Mouse (Mus musculus) liver, adult 2 months (tissue): ENCODE results near the gene Arl15. TPM values are rescaled to one million over a fixed set of nuclear protein-coding genes. Genes with fewer than 3 reads are reported as not detected.
A peak's percentile ranks its signal among the peaks of the same experiment; 100 is the strongest.

Experiments used
- DNase-seq: peaks from one replicate; pipeline ENCODE4 v3.0.0-alpha.2; 2011; ENCODE audit warnings: low read depth, low spot score; ENCODE audit errors: extremely low read depth
- H3K27ac ChIP-seq: fragments of 200-500 bp; replicated peaks from 2 replicates; pipeline ENCODE4 v1.5.1; 2012; ENCODE audit warnings: low read depth, mild to moderate bottlenecking, control low read depth, inconsistent platforms, low read length; ENCODE audit not compliant: insufficient read depth
- H3K27me3 ChIP-seq: fragments of 200-500 bp; 2 replicates; pipeline ENCODE4 v1.6.1; 2012; ENCODE audit warnings: mild to moderate bottlenecking, moderate library complexity, low read length, inconsistent platforms; ENCODE audit not compliant: control insufficient read depth, insufficient read depth
- H3K36me3 ChIP-seq: fragments of 200-500 bp; 2 replicates; pipeline ENCODE4 v1.6.1; 2012; ENCODE audit warnings: low read length, inconsistent platforms; ENCODE audit not compliant: control insufficient read depth, insufficient read depth
- H3K4me1 ChIP-seq: fragments of 200-500 bp; 2 replicates; pipeline ENCODE4 v1.6.1; 2011; ENCODE audit warnings: low read length; ENCODE audit not compliant: control insufficient read depth, insufficient read depth
- H3K4me3 ChIP-seq: fragments of 200-500 bp; 2 replicates; pipeline ENCODE4 v1.5.1; 2011; ENCODE audit warnings: low read depth, mild to moderate bottlenecking, control low read depth, low read length, moderate library complexity; ENCODE audit not compliant: insufficient read depth
- H3K79me2 ChIP-seq: fragments of 200-500 bp; 2 replicates; pipeline ENCODE4 v1.6.1; 2012; ENCODE audit warnings: inconsistent platforms, mild to moderate bottlenecking, low read length, moderate library complexity; ENCODE audit not compliant: control insufficient read depth, insufficient read depth
- H3K9ac ChIP-seq: fragments of 200-500 bp; 2 replicates; pipeline ENCODE4 v1.6.1; 2012; ENCODE audit warnings: low read depth, mild to moderate bottlenecking, control low read depth, inconsistent platforms, low read length
- CTCF ChIP-seq: fragments of 200-500 bp; IDR thresholded peaks from 2 replicates; pipeline ENCODE4 v1.5.1; 2011; ENCODE audit warnings: low read depth, low read length, control low read depth
- POLR2A ChIP-seq: fragments of 200-500 bp; IDR thresholded peaks from 2 replicates; pipeline ENCODE4 v1.6.1; 2011; ENCODE audit warnings: low read length, control low read depth; ENCODE audit not compliant: insufficient read depth; ENCODE audit errors: extremely low read depth
- WGBS: fragments of 180-500 bp; shearing (Covaris S2); methylation state at CpG from one replicate; pipeline ENCODE4 v1.1.7; 2018; 5-methylcytosine and 5-hydroxymethylcytosine counted together
- polyA plus RNA-seq: library from polyadenylated mRNA; depleted of rRNA; stranded (reverse); fragments of >200 nt; gene quantifications from 2 replicates; pipeline ENCODE4 v1.2.3, GENCODE M21; 2012
- total RNA-seq: library from RNA; depleted of rRNA; stranded (reverse); fragments of >200 nt; gene quantifications from 2 replicates; pipeline ENCODE4 v1.2.3, GENCODE M21; 2014

Gene Arl15
- total and polyA plus RNA-seq, 2 experiments, result 1.9 to 6.5 TPM

- Histone ChIP-seq H3K9ac (no peak overlapping the region), H3K36me3 (no peaks in the 10 kb centered on the region), H3K27me3 (no peaks in the 10 kb centered on the region), H3K79me2 (peaks cover 10% of the 10 kb centered on the region; the same call in 1 of the 2 replicates), H3K4me3 (no peak overlapping the region), H3K27ac (no peak overlapping the region), H3K4me1 (peaks cover 2% of the 10 kb centered on the region; the same call in 1 of the 2 replicates)
- DNase-seq, result peak; percentile 54
- WGBS, result 13% methylated on average over 5 of the region's 5 CpGs
- TF ChIP-seq POLR2A, result no peak
- TF ChIP-seq CTCF, result peak; percentile 90
Measured at GRCm38 (mm10) chr13:113877420-113877819, 83.1 kb downstream of the Arl15 start.

GRCm38 (mm10) chr13:113878571-113878970 is 84.3 kb downstream of the Arl15 start:
- Histone ChIP-seq H3K79me2 (peaks cover 15% of the 10 kb centered on the region; the same call in 1 of the 2 replicates), H3K36me3 (no peaks in the 10 kb centered on the region), H3K4me1 (peaks cover 2% of the 10 kb centered on the region; the same call in 1 of the 2 replicates), H3K9ac (no peak overlapping the region), H3K27ac (no peak overlapping the region), H3K4me3 (no peak overlapping the region), H3K27me3 (no peaks in the 10 kb centered on the region)
- TF ChIP-seq POLR2A, result no peak
- TF ChIP-seq CTCF, result no peak
- WGBS, result 92% methylated on average over 12 of the region's 12 CpGs
- no peak for DNase-seq

- Histone ChIP-seq H3K79me2 (peaks cover 18% of the 10 kb centered on the region; the same call in 1 of the 2 replicates), H3K9ac (no peak overlapping the region), H3K36me3 (no peaks in the 10 kb centered on the region), H3K4me3 (no peak overlapping the region), H3K4me1 (peaks cover 2% of the 10 kb centered on the region; the same call in 1 of the 2 replicates), H3K27ac (no peak overlapping the region), H3K27me3 (no peaks in the 10 kb centered on the region)
- 64% methylated on average over 20 of the region's 20 CpGs for WGBS
- DNase-seq, result peak; percentile 50
- no peak for TF ChIP-seq POLR2A
- no peak for TF ChIP-seq CTCF
Measured at GRCm38 (mm10) chr13:113879651-113880327, 85.5 kb downstream of the Arl15 start.

- no peak for TF ChIP-seq CTCF
- no peak for TF ChIP-seq POLR2A
- WGBS, result 67% methylated on average over 19 of the region's 19 CpGs
- no peak overlapping the region for H3K27ac ChIP-seq
- H3K4me3 ChIP-seq, result no peak overlapping the region
- no peak overlapping the region for H3K9ac ChIP-seq
- H3K79me2 ChIP-seq, result peaks cover 18% of the 10 kb centered on the region; the same call in 1 of the 2 replicates
- H3K36me3 ChIP-seq, result no peaks in the 10 kb centered on the region
- no peaks in the 10 kb centered on the region for H3K27me3 ChIP-seq
- DNase-seq, result no peak
- H3K4me1 ChIP-seq, result peaks cover 2% of the 10 kb centered on the region; the same call in 1 of the 2 replicates
Measured at GRCm38 (mm10) chr13:113880564-113881171, 86.4 kb downstream of the Arl15 start.

- H3K4me3 ChIP-seq, result no peak overlapping the region
- no peak overlapping the region for H3K9ac ChIP-seq
- no peaks in the 10 kb centered on the region for H3K36me3 ChIP-seq
- WGBS, result 58% methylated on average over 1 of the region's 1 CpGs
- TF ChIP-seq CTCF (no peak), POLR2A (no peak)
- H3K4me1 ChIP-seq, result peaks cover 2% of the 10 kb centered on the region; the same call in 1 of the 2 replicates
- peaks cover 18% of the 10 kb centered on the region; the same call in 1 of the 2 replicates for H3K79me2 ChIP-seq
- no peak for DNase-seq
- no peak overlapping the region for H3K27ac ChIP-seq
- H3K27me3 ChIP-seq, result no peaks in the 10 kb centered on the region
Measured at GRCm38 (mm10) chr13:113882959-113883358, 88.7 kb downstream of the Arl15 start.

- no peak for DNase-seq
- TF ChIP-seq POLR2A, result no peak
- TF ChIP-seq CTCF, result no peak
- Histone ChIP-seq H3K27ac (no peak overlapping the region), H3K27me3 (no peaks in the 10 kb centered on the region), H3K79me2 (peaks cover 14% of the 10 kb centered on the region), H3K36me3 (no peaks in the 10 kb centered on the region), H3K9ac (no peak overlapping the region), H3K4me3 (no peak overlapping the region), H3K4me1 (no peaks in the 10 kb centered on the region)
- WGBS, result 93% methylated on average over 6 of the region's 6 CpGs
Measured at GRCm38 (mm10) chr13:113887090-113887489, 92.8 kb downstream of the Arl15 start.
